Mouse (Mus musculus) forebrain, embryonic 11.5 days (tissue): ENCODE measurements around the gene Pla2g4f. TPM values are rescaled to one million over a fixed set of nuclear protein-coding genes. Genes with fewer than 3 reads are reported as not detected.

Experiments
- ATAC-seq: fragments of 200-750 bp; cut with Nextera tagmentation; replicated peaks from 2 replicates; pipeline ENCODE4 v1.8.0; 2017; ENCODE audit warnings: moderate TSS enrichment; ENCODE audit not compliant: low FRiP score
- DNase-seq: peaks from one replicate; pipeline ENCODE4 v3.0.0-alpha.2; 2017; ENCODE audit warnings: low spot score
- H3K27ac ChIP-seq: fragments of 300-500 bp; sonication (generic); 2 replicates; pipeline ENCODE4 v1.5.1; 2014; ENCODE audit warnings: low read depth, low read length
- H3K27me3 ChIP-seq: fragments of 300-500 bp; sonication (generic); 2 replicates; pipeline ENCODE4 v1.6.1; 2014; ENCODE audit warnings: mild to moderate bottlenecking, low read length, mixed read lengths; ENCODE audit not compliant: control insufficient read depth, insufficient read depth
- H3K36me3 ChIP-seq: fragments of 300-500 bp; sonication (generic); 2 replicates; pipeline ENCODE4 v1.6.1; 2014; ENCODE audit warnings: mild to moderate bottlenecking, low read length, moderate library complexity, mixed read lengths; ENCODE audit not compliant: control insufficient read depth, insufficient read depth
- H3K4me1 ChIP-seq: fragments of 300-500 bp; sonication (generic); replicated peaks from 2 replicates; pipeline ENCODE4 v1.6.1; 2014; ENCODE audit warnings: low read length, mixed read lengths; ENCODE audit not compliant: control insufficient read depth, insufficient read depth
- H3K4me2 ChIP-seq: fragments of 300-500 bp; sonication (generic); 2 replicates; pipeline ENCODE4 v1.6.1; 2014; ENCODE audit warnings: low read depth, mild to moderate bottlenecking, low read length, moderate library complexity, mixed read lengths; ENCODE audit not compliant: severe bottlenecking
- H3K4me3 ChIP-seq: fragments of 300-500 bp; sonication (generic); 2 replicates; pipeline ENCODE4 v1.5.1; 2014; ENCODE audit warnings: low read depth, low read length
- H3K9ac ChIP-seq: fragments of 300-500 bp; sonication (generic); 2 replicates; pipeline ENCODE4 v1.6.1; 2014; ENCODE audit warnings: low read length
- H3K9me3 ChIP-seq: fragments of 300-500 bp; sonication (generic); 2 replicates; pipeline ENCODE4 v1.6.1; 2016; ENCODE audit warnings: low read length, mixed read lengths; ENCODE audit not compliant: control insufficient read depth
- WGBS: fragments of 180-500 bp; shearing (Covaris S2); extraction: QIAGEN DNeasy Blood & Tissue Kit; methylation state at CpG from one replicate; pipeline ENCODE4 v1.1.7; 2014; 5-methylcytosine and 5-hydroxymethylcytosine counted together
- polyA plus RNA-seq: library from polyadenylated mRNA; unstranded; fragments of >200 nt; fragmentation: Nextera tagmentation; extraction: Ambion mirVana; gene quantifications from 2 replicates; pipeline ENCODE4 v1.2.1, GENCODE M21; 2014

The Pla2g4f gene
- polyA plus RNA-seq, 1 experiment from 2014 or later = not detected

GRCm38 (mm10) chr2:120288401-120288800 is 25.6 kb downstream of the Pla2g4f start:
- H3K9me3 ChIP-seq = no peaks in the 10 kb centered on the region
- H3K36me3 ChIP-seq = no peaks in the 10 kb centered on the region
- H3K27ac ChIP-seq = no peak overlapping the region
- H3K9ac ChIP-seq = no peak overlapping the region
- no peaks in the 10 kb centered on the region for H3K4me1 ChIP-seq
- no peak overlapping the region for H3K4me3 ChIP-seq
- no peaks in the 10 kb centered on the region for H3K27me3 ChIP-seq
- H3K4me2 ChIP-seq = no peak overlapping the region
- DNase-seq (no peak), ATAC-seq (no peak)
- 92% methylated on average over 3 of the region's 3 CpGs for WGBS

GRCm38 (mm10) chr2:120285639-120286038 is 28.3 kb downstream of the Pla2g4f start:
- DNase-seq = no peak
- H3K27me3 ChIP-seq = no peaks in the 10 kb centered on the region
- H3K4me2 ChIP-seq = no peak overlapping the region
- H3K4me1 ChIP-seq = no peaks in the 10 kb centered on the region
- H3K9ac ChIP-seq = no peak overlapping the region
- H3K27ac ChIP-seq = no peak overlapping the region
- H3K9me3 ChIP-seq = no peaks in the 10 kb centered on the region
- 83% methylated on average over 4 of the region's 4 CpGs for WGBS
- no peaks in the 10 kb centered on the region for H3K36me3 ChIP-seq
- no peak overlapping the region for H3K4me3 ChIP-seq
- no peak for ATAC-seq

- no peak overlapping the region for H3K27ac ChIP-seq
- no peaks in the 10 kb centered on the region for H3K9me3 ChIP-seq
- no peak for DNase-seq
- H3K4me1 ChIP-seq = no peaks in the 10 kb centered on the region
- no peak for ATAC-seq
- no peaks in the 10 kb centered on the region for H3K36me3 ChIP-seq
- no peaks in the 10 kb centered on the region for H3K27me3 ChIP-seq
- no peak overlapping the region for H3K9ac ChIP-seq
- no peak overlapping the region for H3K4me3 ChIP-seq
- H3K4me2 ChIP-seq = no peak overlapping the region
Measured at GRCm38 (mm10) chr2:120284705-120285104, 29.3 kb downstream of the Pla2g4f start.

GRCm38 (mm10) chr2:120284094-120284493 is 29.9 kb downstream of the Pla2g4f start:
- no peaks in the 10 kb centered on the region for H3K36me3 ChIP-seq
- WGBS = 86% methylated on average over 5 of the region's 5 CpGs
- H3K4me1 ChIP-seq = no peaks in the 10 kb centered on the region
- no peak overlapping the region for H3K27ac ChIP-seq
- H3K27me3 ChIP-seq = no peaks in the 10 kb centered on the region
- H3K4me2 ChIP-seq = no peak overlapping the region
- no peak for ATAC-seq
- no peak overlapping the region for H3K9ac ChIP-seq
- DNase-seq = no peak
- H3K9me3 ChIP-seq = no peaks in the 10 kb centered on the region
- H3K4me3 ChIP-seq = no peak overlapping the region

- Histone ChIP-seq H3K4me1 (no peaks in the 10 kb centered on the region), H3K36me3 (no peaks in the 10 kb centered on the region), H3K27ac (no peak overlapping the region), H3K4me3 (no peak overlapping the region), H3K9ac (no peak overlapping the region), H3K27me3 (no peaks in the 10 kb centered on the region), H3K9me3 (no peaks in the 10 kb centered on the region), H3K4me2 (no peak overlapping the region)
- no peak for ATAC-seq
- no peak for DNase-seq
- WGBS = 61% methylated on average over 6 of the region's 6 CpGs
Measured at GRCm38 (mm10) chr2:120283550-120283949, 30.4 kb downstream of the Pla2g4f start.

- H3K36me3 ChIP-seq = no peaks in the 10 kb centered on the region
- no peak overlapping the region for H3K4me2 ChIP-seq
- H3K4me1 ChIP-seq = no peaks in the 10 kb centered on the region
- WGBS = 63% methylated on average over 3 of the region's 3 CpGs
- ATAC-seq (no peak), DNase-seq (no peak)
- H3K9ac ChIP-seq = no peak overlapping the region
- no peak overlapping the region for H3K4me3 ChIP-seq
- no peaks in the 10 kb centered on the region for H3K27me3 ChIP-seq
- H3K9me3 ChIP-seq = no peaks in the 10 kb centered on the region
- no peak overlapping the region for H3K27ac ChIP-seq
Measured at GRCm38 (mm10) chr2:120281221-120281620, 32.7 kb downstream of the Pla2g4f start.

GRCm38 (mm10) chr2:120279961-120280360 is 34.0 kb downstream of the Pla2g4f start:
- 17% methylated on average over 8 of the region's 8 CpGs for WGBS
- H3K27ac ChIP-seq = no peak overlapping the region
- no peak for ATAC-seq

GRCm38 (mm10) chr2:120276951-120277350 is 37.0 kb downstream of the Pla2g4f start:
- WGBS = 82% methylated on average over 4 of the region's 4 CpGs
- Histone ChIP-seq H3K27me3 (no peaks in the 10 kb centered on the region), H3K27ac (no peak overlapping the region), H3K9me3 (no peaks in the 10 kb centered on the region), H3K4me3 (no peak overlapping the region), H3K36me3 (no peaks in the 10 kb centered on the region), H3K9ac (no peak overlapping the region), H3K4me1 (no peaks in the 10 kb centered on the region), H3K4me2 (no peak overlapping the region)
- DNase-seq = no peak
- ATAC-seq = no peak

More at GRCm38 (mm10) chr2:120279961-120280360, 34.0 kb downstream of the Pla2g4f start:
- Histone ChIP-seq H3K4me2 (no peak overlapping the region), H3K9ac (no peak overlapping the region), H3K4me1 (no peaks in the 10 kb centered on the region), H3K4me3 (no peak overlapping the region), H3K9me3 (no peaks in the 10 kb centered on the region), H3K27me3 (no peaks in the 10 kb centered on the region), H3K36me3 (no peaks in the 10 kb centered on the region)
- peak; percentile 76 for DNase-seq

GRCm38 (mm10) chr2:120268635-120269034 is 45.3 kb downstream of the Pla2g4f start:
- ATAC-seq (no peak), DNase-seq (peak; percentile 64)
- H3K36me3 ChIP-seq = no peaks in the 10 kb centered on the region
- 4% methylated on average over 9 of the region's 9 CpGs for WGBS
- H3K4me2 ChIP-seq = peak overlapping the region; percentile 34; the same call in 1 of the 2 replicates
- no peak overlapping the region for H3K27ac ChIP-seq
- H3K27me3 ChIP-seq = no peaks in the 10 kb centered on the region
- H3K9ac ChIP-seq = no peak overlapping the region; the same call in 1 of the 2 replicates
- H3K4me3 ChIP-seq = no peak overlapping the region
- H3K4me1 ChIP-seq = no peaks in the 10 kb centered on the region
- H3K9me3 ChIP-seq = no peaks in the 10 kb centered on the region
